Mouse (Mus musculus): ENCODE data around the gene Gtf3c1. TPM values are rescaled to one million over a fixed set of nuclear protein-coding genes. Genes with fewer than 3 reads are reported as not detected.
A peak's percentile ranks its signal among the peaks of the same experiment; 100 is the strongest.

Gene Gtf3c1
- total RNA-seq, 2 experiments from 2014 or later = 27.9 to 32.2 TPM

DNA sequence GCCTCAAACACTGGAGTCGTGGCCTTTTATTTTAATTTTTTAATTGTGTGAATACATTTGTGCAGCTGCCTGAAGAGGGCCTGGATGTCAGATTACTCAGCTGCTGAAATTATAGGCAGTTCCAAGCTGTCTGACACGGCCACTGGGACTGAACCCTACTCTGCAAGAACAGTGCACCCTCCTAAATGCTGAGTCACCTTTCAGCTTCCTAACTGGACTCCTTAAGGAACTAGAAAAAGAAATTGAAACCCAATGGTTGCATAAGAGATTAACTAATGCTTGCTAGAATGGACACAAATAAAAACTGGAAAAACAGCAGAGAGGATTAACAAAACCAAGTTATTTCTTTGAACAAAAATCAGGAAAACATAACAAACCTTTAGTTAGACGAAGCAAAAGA lies 111.2 kb downstream of the Gtf3c1 start:
- peak; percentile 46 for DNase-seq (ENCODE audit: low spot score)

DNA sequence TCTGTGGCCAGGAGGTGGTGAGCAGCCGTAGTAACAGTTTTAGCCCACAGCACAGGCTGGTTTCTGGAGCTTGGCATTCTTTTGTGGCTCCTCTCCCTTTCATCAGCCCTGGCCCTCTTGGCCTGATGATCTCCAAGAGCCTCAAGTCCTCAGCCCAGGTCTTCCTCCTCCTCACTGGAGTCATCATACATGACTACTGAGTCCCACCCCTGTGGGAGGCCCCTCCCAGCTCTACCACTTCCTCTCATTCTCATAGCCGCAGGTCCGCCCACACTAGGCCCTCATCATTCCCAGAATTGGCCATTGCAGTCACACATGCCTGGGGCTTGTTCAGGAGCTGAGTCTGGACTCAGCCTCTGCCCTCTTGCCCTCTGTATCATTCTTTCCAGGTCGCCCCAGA lies 113.7 kb downstream of the Gtf3c1 start:
- DNase-seq (ENCODE audit: low spot score) = no peak

Other genes starting within 250 kb of the Gtf3c1 start
- gene Nsmce1, start 216.2 kb downstream of the Gtf3c1 start, total RNA-seq (2021) = 10 to 100 TPM; 10.8 to 11.1 TPM
- 1 to 10 TPM; 4.7 to 5.2 TPM for gene Il4ra, start 155.7 kb downstream of the Gtf3c1 start, total RNA-seq (2021)
- under 1 TPM in 1 of 2 experiments, not detected in 1; 0.09 TPM for gene Il21r, start 104.4 kb downstream of the Gtf3c1 start, total RNA-seq (2021)
- gene D430042O09Rik, start 108 bp upstream of the Gtf3c1 start, total RNA-seq (2021) = 1 to 10 TPM; 7.0 to 7.1 TPM

Measured in gastrocnemius, adult 18-20 months (tissue).